Mouse (Mus musculus) urinary bladder, adult 2 months (tissue): ENCODE results near the gene Mdm2. TPM values are rescaled to one million over a fixed set of nuclear protein-coding genes. Genes with fewer than 3 reads are reported as not detected.

Source experiments
- DNase-seq: peaks from one replicate; pipeline ENCODE4 v3.0.0; 2022; ENCODE audit warnings: low spot score
- polyA plus RNA-seq: library from polyadenylated mRNA; depleted of rRNA; stranded (reverse); fragments of >200 nt; gene quantifications from 2 replicates; pipeline ENCODE4 v1.2.3, GENCODE M21; 2012; rRNA removed

Mdm2 gene
- polyA plus RNA-seq, 1 experiment = 70.2 TPM

GRCm38 (mm10) chr10:117643302-117643701, 67.3 kb downstream of the Mdm2 start:
- no peak for DNase-seq

- DNase-seq = no peak
Observed at GRCm38 (mm10) chr10:117642491-117643262, 67.9 kb downstream of the Mdm2 start.

GRCm38 (mm10) chr10:117642201-117642450, 68.4 kb downstream of the Mdm2 start:
- DNase-seq = no peak

GRCm38 (mm10) chr10:117641400-117642200, 69.0 kb downstream of the Mdm2 start:
- no peak for DNase-seq

GRCm38 (mm10) chr10:117640595-117641078, 69.9 kb downstream of the Mdm2 start:
- no peak for DNase-seq

- no peak for DNase-seq
Observed at GRCm38 (mm10) chr10:117639899-117640594, 70.5 kb downstream of the Mdm2 start.

GRCm38 (mm10) chr10:117639221-117639599, 71.3 kb downstream of the Mdm2 start:
- no peak for DNase-seq

Other genes starting within 250 kb of the Mdm2 start
- gene Cpm, start 81.3 kb downstream of the Mdm2 start, polyA plus RNA-seq = 3.8 and 4.1 TPM in 2 replicates
- gene Slc35e3, start 35.6 kb upstream of the Mdm2 start, polyA plus RNA-seq = 12.1 and 12.4 TPM in 2 replicates
- 14.1 and 17.5 TPM in 2 replicates for gene Nup107, start 81.9 kb upstream of the Mdm2 start, polyA plus RNA-seq
- gene Rap1b, start 135.3 kb upstream of the Mdm2 start, polyA plus RNA-seq = 114 TPM in 2 replicates